Mouse (Mus musculus): ENCODE data around the gene Inip. TPM values are rescaled to one million over a fixed set of nuclear protein-coding genes. Genes with fewer than 3 reads are reported as not detected.
A peak's percentile ranks its signal among the peaks of the same experiment; 100 is the strongest.

Gene Inip
- total RNA-seq (2014; rRNA removed): 2.4 and 3.4 TPM in 2 replicates
- 2.3 and 2.4 TPM in 2 replicates for polyA plus RNA-seq (2012; rRNA removed)

- H3K9ac ChIP-seq (ENCODE audit: low read depth, low read length): no peak within 1 kb of the TSS
- DNase-seq (ENCODE audit: extremely low read depth, low read depth, low spot score): no peak
Observed at GRCm38 (mm10) chr4:59801489-59801888, at the start of gene Inip. TSS of gene Inip (minus strand) at chr4:59801589.

GRCm38 (mm10) chr4:59850181-59850580, 48.8 kb upstream of the Inip start:
- peaks cover 19% of the 10 kb centered on the region for H3K79me2 ChIP-seq (ENCODE audit: control insufficient read depth, insufficient read depth, low read length)
- TF ChIP-seq CTCF (IDR thresholded peaks at IDR 0.05; ENCODE audit: low read depth, low read length): peak; percentile 83
- TF ChIP-seq POLR2A (IDR thresholded peaks at IDR 0.05; ENCODE audit: extremely low read depth, insufficient read depth, low read length): no peak
- no peaks in the 10 kb centered on the region for H3K27me3 ChIP-seq (ENCODE audit: control insufficient read depth, insufficient read depth, low read length)
- H3K4me1 ChIP-seq (ENCODE audit: control insufficient read depth, insufficient read depth, low read length): peaks cover 5% of the 10 kb centered on the region
- WGBS: 77% methylated on average over 2 of the region's 2 CpGs
- H3K4me3 ChIP-seq (ENCODE audit: insufficient read depth, low read depth, low read length): no peak overlapping the region
- DNase-seq (ENCODE audit: extremely low read depth, low read depth, low spot score): peak; percentile 50
- H3K9ac ChIP-seq (ENCODE audit: low read depth, low read length): no peak overlapping the region
- no peak overlapping the region for H3K27ac ChIP-seq (replicated peaks; ENCODE audit: insufficient read depth, low read depth, low read length)
- no peaks in the 10 kb centered on the region for H3K36me3 ChIP-seq (ENCODE audit: control insufficient read depth, insufficient read depth, low read length)

More at GRCm38 (mm10) chr4:59801489-59801888, at the start of gene Inip:
- no peak within 1 kb of the TSS for H3K4me3 ChIP-seq (ENCODE audit: insufficient read depth, low read depth, low read length)
- peaks cover 6% of the 10 kb centered on the region; the same call in 1 of the 2 replicates for H3K79me2 ChIP-seq (ENCODE audit: control insufficient read depth, insufficient read depth, low read length)
- H3K4me1 ChIP-seq (ENCODE audit: control insufficient read depth, insufficient read depth, low read length): no peaks in the 10 kb centered on the region
- no peak within 1 kb of the TSS for H3K27ac ChIP-seq (replicated peaks; ENCODE audit: insufficient read depth, low read depth, low read length)
- TF ChIP-seq CTCF (IDR thresholded peaks at IDR 0.05; ENCODE audit: low read depth, low read length) (no peak), POLR2A (IDR thresholded peaks at IDR 0.05; ENCODE audit: extremely low read depth, insufficient read depth, low read length) (no peak)
- H3K27me3 ChIP-seq (ENCODE audit: control insufficient read depth, insufficient read depth, low read length): no peaks in the 10 kb centered on the region
- H3K36me3 ChIP-seq (ENCODE audit: control insufficient read depth, insufficient read depth, low read length): no peaks in the 10 kb centered on the region

GRCm38 (mm10) chr4:59847447-59847846, 46.1 kb upstream of the Inip start:
- H3K27me3 ChIP-seq (ENCODE audit: control insufficient read depth, insufficient read depth, low read length): no peaks in the 10 kb centered on the region
- H3K4me1 ChIP-seq (ENCODE audit: control insufficient read depth, insufficient read depth, low read length): peaks cover 10% of the 10 kb centered on the region
- TF ChIP-seq POLR2A (IDR thresholded peaks at IDR 0.05; ENCODE audit: extremely low read depth, insufficient read depth, low read length) (no peak), CTCF (IDR thresholded peaks at IDR 0.05; ENCODE audit: low read depth, low read length) (no peak)
- DNase-seq (ENCODE audit: extremely low read depth, low read depth, low spot score): no peak
- no peak overlapping the region for H3K27ac ChIP-seq (replicated peaks; ENCODE audit: insufficient read depth, low read depth, low read length)
- H3K36me3 ChIP-seq (ENCODE audit: control insufficient read depth, insufficient read depth, low read length): no peaks in the 10 kb centered on the region
- H3K9ac ChIP-seq (ENCODE audit: low read depth, low read length): no peak overlapping the region
- no peak overlapping the region for H3K4me3 ChIP-seq (ENCODE audit: insufficient read depth, low read depth, low read length)
- peaks cover 13% of the 10 kb centered on the region; the same call in 1 of the 2 replicates for H3K79me2 ChIP-seq (ENCODE audit: control insufficient read depth, insufficient read depth, low read length)
- WGBS: 86% methylated on average over 5 of the region's 5 CpGs

- Histone ChIP-seq H3K9ac (ENCODE audit: low read depth, low read length) (no peak overlapping the region; the same call in 1 of the 2 replicates), H3K4me3 (ENCODE audit: insufficient read depth, low read depth, low read length) (no peak overlapping the region), H3K27ac (replicated peaks; ENCODE audit: insufficient read depth, low read depth, low read length) (peak overlapping the region; percentile 68), H3K4me1 (ENCODE audit: control insufficient read depth, insufficient read depth, low read length) (peaks cover 10% of the 10 kb centered on the region), H3K79me2 (ENCODE audit: control insufficient read depth, insufficient read depth, low read length) (peaks cover 7% of the 10 kb centered on the region; the same call in 1 of the 2 replicates), H3K27me3 (ENCODE audit: control insufficient read depth, insufficient read depth, low read length) (no peaks in the 10 kb centered on the region), H3K36me3 (ENCODE audit: control insufficient read depth, insufficient read depth, low read length) (no peaks in the 10 kb centered on the region)
- TF ChIP-seq POLR2A (IDR thresholded peaks at IDR 0.05; ENCODE audit: extremely low read depth, insufficient read depth, low read length): no peak
- TF ChIP-seq CTCF (IDR thresholded peaks at IDR 0.05; ENCODE audit: low read depth, low read length): no peak
- peak; percentile 83 for DNase-seq (ENCODE audit: extremely low read depth, low read depth, low spot score)
- WGBS: 17% methylated on average over 3 of the region's 3 CpGs
Observed at GRCm38 (mm10) chr4:59845245-59845637, 43.9 kb upstream of the Inip start.

- Histone ChIP-seq H3K4me3 (ENCODE audit: insufficient read depth, low read depth, low read length) (no peak overlapping the region), H3K9ac (ENCODE audit: low read depth, low read length) (no peak overlapping the region), H3K4me1 (ENCODE audit: control insufficient read depth, insufficient read depth, low read length) (peaks cover 10% of the 10 kb centered on the region), H3K79me2 (ENCODE audit: control insufficient read depth, insufficient read depth, low read length) (peaks cover 10% of the 10 kb centered on the region; the same call in 1 of the 2 replicates), H3K36me3 (ENCODE audit: control insufficient read depth, insufficient read depth, low read length) (no peaks in the 10 kb centered on the region), H3K27me3 (ENCODE audit: control insufficient read depth, insufficient read depth, low read length) (no peaks in the 10 kb centered on the region), H3K27ac (replicated peaks; ENCODE audit: insufficient read depth, low read depth, low read length) (peak overlapping the region; percentile 68)
- WGBS: 79% methylated on average over 15 of the region's 15 CpGs
- DNase-seq (ENCODE audit: extremely low read depth, low read depth, low spot score): no peak
- no peak for TF ChIP-seq POLR2A (IDR thresholded peaks at IDR 0.05; ENCODE audit: extremely low read depth, insufficient read depth, low read length)
- no peak for TF ChIP-seq CTCF (IDR thresholded peaks at IDR 0.05; ENCODE audit: low read depth, low read length)
Observed at GRCm38 (mm10) chr4:59844460-59845244, 43.3 kb upstream of the Inip start.

- H3K27me3 ChIP-seq (ENCODE audit: control insufficient read depth, insufficient read depth, low read length): no peaks in the 10 kb centered on the region
- no peak for TF ChIP-seq CTCF (IDR thresholded peaks at IDR 0.05; ENCODE audit: low read depth, low read length)
- TF ChIP-seq POLR2A (IDR thresholded peaks at IDR 0.05; ENCODE audit: extremely low read depth, insufficient read depth, low read length): no peak
- H3K79me2 ChIP-seq (ENCODE audit: control insufficient read depth, insufficient read depth, low read length): peaks cover 14% of the 10 kb centered on the region; the same call in 1 of the 2 replicates
- no peaks in the 10 kb centered on the region for H3K4me1 ChIP-seq (ENCODE audit: control insufficient read depth, insufficient read depth, low read length)
- peak overlapping the region; percentile 42; the same call in 1 of the 2 replicates for H3K27ac ChIP-seq (replicated peaks; ENCODE audit: insufficient read depth, low read depth, low read length)
- DNase-seq (ENCODE audit: extremely low read depth, low read depth, low spot score): no peak
- no peak overlapping the region for H3K4me3 ChIP-seq (ENCODE audit: insufficient read depth, low read depth, low read length)
- no peaks in the 10 kb centered on the region for H3K36me3 ChIP-seq (ENCODE audit: control insufficient read depth, insufficient read depth, low read length)
- WGBS: 71% methylated on average over 7 of the region's 7 CpGs
- no peak overlapping the region for H3K9ac ChIP-seq (ENCODE audit: low read depth, low read length)
Observed at GRCm38 (mm10) chr4:59837659-59838058, 36.3 kb upstream of the Inip start.
